Mouse (Mus musculus) MEL (cell line): Measurements from ENCODE around the gene Tet3. TPM values are rescaled to one million over a fixed set of nuclear protein-coding genes. Genes with fewer than 3 reads are reported as not detected.

ENCODE experiments used
- DNase-seq: peaks from one replicate; pipeline ENCODE4 v3.0.0; 2011; ENCODE audit warnings: low read depth, low spot score
- H3K27ac ChIP-seq: 2 replicates; pipeline ENCODE4 v1.5.1; 2012; ENCODE audit warnings: low read depth, mild to moderate bottlenecking, control low read depth, low read length, moderate library complexity; ENCODE audit not compliant: control insufficient read depth
- H3K27me3 ChIP-seq, 2 experiments: fragments of 150-350 bp in 1 of 2; sonication (generic) in 1 of 2; 2 replicates each; pipeline ENCODE4 v1.6.1; 2012; ENCODE audit warnings: low read length in 2 of 2, mild to moderate bottlenecking in 2 of 2, improper control_type of control experiment in 1 of 2, moderate library complexity in 1 of 2; ENCODE audit not compliant: insufficient read depth in 2 of 2, control insufficient read depth in 1 of 2
- H3K36me3 ChIP-seq, 2 experiments: 2 replicates each; pipeline ENCODE4 v1.6.1; 2012 to 2014; ENCODE audit warnings: low read length in 2 of 2, improper control_type of control experiment in 1 of 2, inconsistent platforms in 1 of 2, mild to moderate bottlenecking in 1 of 2; ENCODE audit not compliant: insufficient read depth in 2 of 2, control insufficient read depth in 1 of 2
- H3K4me1 ChIP-seq, 2 experiments: fragments of 150-350 bp in 1 of 2; sonication (generic) in 1 of 2; 2 replicates each; pipeline ENCODE4 v1.6.1; 2012; ENCODE audit warnings: low read length in 2 of 2, improper control_type of control experiment in 1 of 2, mild to moderate bottlenecking in 1 of 2; ENCODE audit not compliant: insufficient read depth in 2 of 2, control insufficient read depth in 1 of 2
- H3K4me3 ChIP-seq, 2 experiments: fragments of 150-350 bp in 1 of 2; sonication (generic) in 1 of 2; 2 replicates each; pipeline ENCODE4 v1.5.1; 2012; ENCODE audit warnings: low read depth in 2 of 2, low read length in 2 of 2, mild to moderate bottlenecking in 2 of 2, moderate library complexity in 2 of 2, control low read depth in 1 of 2, improper control_type of control experiment in 1 of 2; ENCODE audit not compliant: control insufficient read depth in 1 of 2, insufficient read depth in 1 of 2
- H3K79me2 ChIP-seq: 2 replicates; pipeline ENCODE4 v1.6.1; 2012; ENCODE audit warnings: mild to moderate bottlenecking, low read length, moderate library complexity; ENCODE audit not compliant: control insufficient read depth, poor library complexity, insufficient read depth
- H3K9ac ChIP-seq: 2 replicates; pipeline ENCODE4 v1.6.1; 2012; ENCODE audit warnings: low read depth, mild to moderate bottlenecking, control low read depth, low read length, moderate library complexity; ENCODE audit not compliant: control insufficient read depth, poor library complexity, severe bottlenecking
- H3K9me3 ChIP-seq: fragments of 150-350 bp; sonication (generic); replicated peaks from 2 replicates; pipeline ENCODE4 v1.6.1; 2012; ENCODE audit warnings: mild to moderate bottlenecking, low read length, improper control_type of control experiment, moderate library complexity; ENCODE audit not compliant: insufficient read depth
- CTCF ChIP-seq, 3 experiments: IDR thresholded peaks in 2 of 3; conservative IDR thresholded peaks in 1 of 3; 2 replicates each; pipeline ENCODE4 v1.5.1; 2011 to 2012; ENCODE audit warnings: low read length in 3 of 3, low read depth in 2 of 3, mild to moderate bottlenecking in 2 of 3, improper control_type of control experiment in 1 of 3, inconsistent platforms in 1 of 3, mixed read lengths in 1 of 3, moderate library complexity in 1 of 3; ENCODE audit not compliant: control insufficient read depth in 1 of 3, insufficient read depth in 1 of 3, poor library complexity in 1 of 3, severe bottlenecking in 1 of 3
- E2F4 ChIP-seq: IDR thresholded peaks from 2 replicates; pipeline ENCODE4 v1.6.1; 2011; ENCODE audit warnings: low read depth, low read length, improper control_type of control experiment, borderline replicate concordance
- ELF1 ChIP-seq: IDR thresholded peaks from 2 replicates; pipeline ENCODE4 v1.6.1; 2014; ENCODE audit warnings: low read depth, mild to moderate bottlenecking, inconsistent platforms, low read length, improper control_type of control experiment, moderate library complexity
- EP300 ChIP-seq, 2 experiments: IDR thresholded peaks; 2 replicates each; pipeline ENCODE4 v1.6.1; 2011; ENCODE audit warnings: improper control_type of control experiment in 2 of 2, low read length in 2 of 2, low read depth in 1 of 2, mild to moderate bottlenecking in 1 of 2
- KAT2A ChIP-seq: conservative IDR thresholded peaks from 2 replicates; pipeline ENCODE4 v1.6.1; 2012; ENCODE audit warnings: low read depth, low read length, improper control_type of control experiment, inconsistent platforms
- MEF2A ChIP-seq: IDR thresholded peaks from 2 replicates; pipeline ENCODE4 v1.6.1; 2014; ENCODE audit warnings: low read depth, mild to moderate bottlenecking, inconsistent platforms, low read length, improper control_type of control experiment; ENCODE audit not compliant: poor library complexity, insufficient replicate concordance, severe bottlenecking; ENCODE audit errors: extremely low read depth
- MXI1 ChIP-seq: IDR thresholded peaks from 2 replicates; pipeline ENCODE4 v1.6.1; 2011; ENCODE audit warnings: mild to moderate bottlenecking, low read depth, low read length, improper control_type of control experiment
- MYC ChIP-seq: IDR thresholded peaks from 2 replicates; pipeline ENCODE4 v1.6.1; 2011; ENCODE audit warnings: low read depth, mild to moderate bottlenecking, low read length, improper control_type of control experiment, moderate library complexity
- POLR2AphosphoS2 ChIP-seq: IDR thresholded peaks from 2 replicates; pipeline ENCODE4 v1.6.1; 2011; ENCODE audit warnings: low read length, improper control_type of control experiment
- RAD21 ChIP-seq: IDR thresholded peaks from 2 replicates; pipeline ENCODE4 v1.6.1; 2011; ENCODE audit warnings: mild to moderate bottlenecking, low read depth, low read length, improper control_type of control experiment
- RCOR1 ChIP-seq: IDR thresholded peaks from 2 replicates; pipeline ENCODE4 v1.6.1; 2012; ENCODE audit warnings: low read depth, mild to moderate bottlenecking, inconsistent platforms, low read length, improper control_type of control experiment
- SMC3 ChIP-seq: IDR thresholded peaks from 2 replicates; pipeline ENCODE4 v1.6.1; 2011; ENCODE audit warnings: low read depth, low read length, improper control_type of control experiment
- TAL1 ChIP-seq: IDR thresholded peaks from 2 replicates; pipeline ENCODE4 v1.6.1; 2012; ENCODE audit warnings: mild to moderate bottlenecking, inconsistent platforms, low read length, moderate library complexity, mixed read lengths
- TBP ChIP-seq: IDR thresholded peaks from 2 replicates; pipeline ENCODE4 v1.8.0; 2011; ENCODE audit warnings: low read depth, low read length, improper control_type of control experiment
- USF1 ChIP-seq: IDR thresholded peaks from 2 replicates; pipeline ENCODE4 v1.6.1; 2014; ENCODE audit warnings: low read depth, mild to moderate bottlenecking, inconsistent platforms, low read length, improper control_type of control experiment, moderate library complexity
- ZNF384 ChIP-seq: IDR thresholded peaks from 2 replicates; pipeline ENCODE4 v1.6.1; 2012; ENCODE audit warnings: low read depth, mild to moderate bottlenecking, inconsistent platforms, low read length, improper control_type of control experiment
- polyA plus RNA-seq, 2 experiments: library from polyadenylated mRNA; stranded (reverse) in 1 of 2; unstranded in 1 of 2; fragments of >175 nt in 1 of 2; fragments of >200 nt in 1 of 2; gene quantifications; 2 replicates each; pipeline versions ENCODE4 v1.2.1 to v1.2.4; 2012; ENCODE audit warnings: low replicate concordance in 2 of 2, low read depth in 1 of 2; ENCODE audit not compliant: insufficient read length in 2 of 2, insufficient read depth in 1 of 2, missing spikeins in 1 of 2
- total RNA-seq: library from RNA; depleted of rRNA; stranded (reverse); fragments of 300-350 nt; gene quantifications from 2 replicates; pipeline ENCODE4 v1.2.3, GENCODE M21; 2012

Gene Tet3
- total and polyA plus RNA-seq, 3 experiments = 11.6 to 35.3 (median 22.9) TPM

GRCm38 (mm10) chr6:83478217-83478616 is 19.3 kb upstream of the Tet3 start:
- TF ChIP-seq ZNF384 (no peak), ELF1 (no peak), EP300 (IDR thresholded peaks at IDR 0.05; ENCODE audit: low read depth in 1 of 2, low read length in 2 of 2) (no peak), SMC3 (peak; percentile 14; the same call in 1 of the 2 replicates), TAL1 (no peak), RAD21 (peak; percentile 21), CTCF (IDR thresholded peaks at IDR 0.05 in 2 of 3, conservative IDR thresholded peaks at IDR 0.05 in 1 of 3; ENCODE audit: control insufficient read depth in 1 of 3, insufficient read depth in 1 of 3, low read depth in 2 of 3, low read length in 3 of 3, poor library complexity in 1 of 3, severe bottlenecking in 1 of 3) (peak in 1 of 3 experiments; percentile 12; a peak in 1 of 6 replicates)
- no peaks in the 10 kb centered on the region for H3K9me3 ChIP-seq
- H3K27ac ChIP-seq = no peak overlapping the region
- no peaks in the 10 kb centered on the region for H3K36me3 ChIP-seq
- H3K79me2 ChIP-seq = no peaks in the 10 kb centered on the region
- no peaks in the 10 kb centered on the region for H3K27me3 ChIP-seq
- peaks cover 5 to 6% of the 10 kb centered on the region in 2 experiments; a peak in 2 of 4 replicates for H3K4me1 ChIP-seq
- no peak for DNase-seq
- H3K4me3 ChIP-seq = no peak overlapping the region
- H3K9ac ChIP-seq = no peak overlapping the region

GRCm38 (mm10) chr6:83475431-83475830 is 16.5 kb upstream of the Tet3 start:
- Histone ChIP-seq H3K27ac (no peak overlapping the region), H3K4me3 (no peak overlapping the region)
- no peak for TF ChIP-seq USF1
- TF ChIP-seq RCOR1 = no peak
- TF ChIP-seq MEF2A = no peak
- no peak for TF ChIP-seq SMC3
- no peak for TF ChIP-seq TBP
- no peak for TF ChIP-seq MYC
- TF ChIP-seq CTCF (IDR thresholded peaks at IDR 0.05 in 2 of 3, conservative IDR thresholded peaks at IDR 0.05 in 1 of 3; ENCODE audit: control insufficient read depth in 1 of 3, insufficient read depth in 1 of 3, low read depth in 2 of 3, low read length in 3 of 3, poor library complexity in 1 of 3, severe bottlenecking in 1 of 3) = no peak
- TF ChIP-seq POLR2AphosphoS2 = no peak
- no peak for TF ChIP-seq KAT2A
- TF ChIP-seq E2F4 = no peak
- TF ChIP-seq MXI1 = no peak
- no peak for TF ChIP-seq RAD21
- TF ChIP-seq, all 39 proteins: peak for 0

More at GRCm38 (mm10) chr6:83475431-83475830, 16.5 kb upstream of the Tet3 start:
- Histone ChIP-seq H3K9me3 (no peaks in the 10 kb centered on the region), H3K9ac (no peak overlapping the region), H3K36me3 (no peaks in the 10 kb centered on the region), H3K79me2 (no peaks in the 10 kb centered on the region), H3K4me1 (no peaks in the 10 kb centered on the region), H3K27me3 (no peaks in the 10 kb centered on the region)
- DNase-seq = no peak
